Mouse (Mus musculus) T-helper 17 cell (primary cell): ENCODE results near the gene Gm3854.

Experiments
- in situ Hi-C, 2 experiments: fragments of 300-600 bp; cut with MboI, MseI; formaldehyde crosslinking; loops; 1 replicate in 1 of 2; 2 replicates in 1 of 2; pipeline ENCODE4 v1.15.1; 2025; ENCODE audit warnings: high pct_unique_total_duplicates in 2 of 2

Gm3854 gene

GRCm38 (mm10) chr7:6383044-6383455 lies 39.5 kb downstream of the Gm3854 start, which contains the start of gene Zfp28:
Zfp28 (plus strand) TSS chr7:6383295.
- in situ Hi-C loops: loop anchor here in 1 of 2 experiments (5.0 to 25.0 kb wide), 2 partner anchors 96 to 1296 kb away; partner anchors contain the start of genes Epn1 and Zfp667

- in situ Hi-C loops: loop anchor here in 1 of 2 experiments (5.0 to 25.0 kb wide), 2 partner anchors 97 to 1297 kb away; partner anchors contain the start of genes Epn1 and Zfp667
Observed at GRCm38 (mm10) chr7:6384011-6384410, 40.5 kb downstream of the Gm3854 start.

- in situ Hi-C loops: loop anchor here (5.0 to 25.0 kb wide), 3 partner anchors 220 to 1300 kb away; partner anchors contain the start of gene Epn1 (in 1 of the 2)
Observed at GRCm38 (mm10) chr7:6386995-6387394, 43.4 kb downstream of the Gm3854 start.

- in situ Hi-C loops: loop anchor here (5.0 to 25.0 kb wide), 3 partner anchors 222 to 1302 kb away; partner anchors contain the start of gene Epn1 (in 1 of the 2)
Observed at GRCm38 (mm10) chr7:6388971-6389370, 45.4 kb downstream of the Gm3854 start.

- in situ Hi-C loops: loop anchor here (5.0 to 25.0 kb wide), 3 partner anchors 222 to 1302 kb away; partner anchors contain the start of gene Epn1 (in 1 of the 2)
Observed at GRCm38 (mm10) chr7:6389449-6389848, 45.9 kb downstream of the Gm3854 start.

- in situ Hi-C loops: loop anchor here in 1 of 2 experiments (5.0 to 25.0 kb wide), 2 partner anchors 784 to 1311 kb away; partner anchors contain the start of gene Epn1
Observed at GRCm38 (mm10) chr7:6397996-6398975, 54.7 kb downstream of the Gm3854 start, which contains the start of gene Smim17. Smim17 (plus strand) TSS chr7:6398715.
